Mouse (Mus musculus) forebrain, embryonic 11.5 days (tissue): ENCODE measurements around the gene Trappc1. TPM values are rescaled to one million over a fixed set of nuclear protein-coding genes. Genes with fewer than 3 reads are reported as not detected.

Experiments
- ATAC-seq: fragments of 200-750 bp; cut with Nextera tagmentation; replicated peaks from 2 replicates; pipeline ENCODE4 v1.8.0; 2017; ENCODE audit warnings: moderate TSS enrichment; ENCODE audit not compliant: low FRiP score
- DNase-seq: peaks from one replicate; pipeline ENCODE4 v3.0.0-alpha.2; 2017; ENCODE audit warnings: low spot score
- H3K27ac ChIP-seq: fragments of 300-500 bp; sonication (generic); 2 replicates; pipeline ENCODE4 v1.5.1; 2014; ENCODE audit warnings: low read depth, low read length
- H3K27me3 ChIP-seq: fragments of 300-500 bp; sonication (generic); 2 replicates; pipeline ENCODE4 v1.6.1; 2014; ENCODE audit warnings: mild to moderate bottlenecking, low read length, mixed read lengths; ENCODE audit not compliant: control insufficient read depth, insufficient read depth
- H3K36me3 ChIP-seq: fragments of 300-500 bp; sonication (generic); 2 replicates; pipeline ENCODE4 v1.6.1; 2014; ENCODE audit warnings: mild to moderate bottlenecking, low read length, moderate library complexity, mixed read lengths; ENCODE audit not compliant: control insufficient read depth, insufficient read depth
- H3K4me1 ChIP-seq: fragments of 300-500 bp; sonication (generic); replicated peaks from 2 replicates; pipeline ENCODE4 v1.6.1; 2014; ENCODE audit warnings: low read length, mixed read lengths; ENCODE audit not compliant: control insufficient read depth, insufficient read depth
- H3K4me2 ChIP-seq: fragments of 300-500 bp; sonication (generic); 2 replicates; pipeline ENCODE4 v1.6.1; 2014; ENCODE audit warnings: low read depth, mild to moderate bottlenecking, low read length, moderate library complexity, mixed read lengths; ENCODE audit not compliant: severe bottlenecking
- H3K4me3 ChIP-seq: fragments of 300-500 bp; sonication (generic); 2 replicates; pipeline ENCODE4 v1.5.1; 2014; ENCODE audit warnings: low read depth, low read length
- H3K9ac ChIP-seq: fragments of 300-500 bp; sonication (generic); 2 replicates; pipeline ENCODE4 v1.6.1; 2014; ENCODE audit warnings: low read length
- H3K9me3 ChIP-seq: fragments of 300-500 bp; sonication (generic); 2 replicates; pipeline ENCODE4 v1.6.1; 2016; ENCODE audit warnings: low read length, mixed read lengths; ENCODE audit not compliant: control insufficient read depth
- WGBS: fragments of 180-500 bp; shearing (Covaris S2); extraction: QIAGEN DNeasy Blood & Tissue Kit; methylation state at CpG from one replicate; pipeline ENCODE4 v1.1.7; 2014; 5-methylcytosine and 5-hydroxymethylcytosine counted together
- polyA plus RNA-seq: library from polyadenylated mRNA; unstranded; fragments of >200 nt; fragmentation: Nextera tagmentation; extraction: Ambion mirVana; gene quantifications from 2 replicates; pipeline ENCODE4 v1.2.1, GENCODE M21; 2014

The Trappc1 gene
- polyA plus RNA-seq, 1 experiment from 2014 or later: 188 TPM

GRCm38 (mm10) chr11:69368356-69369214, 44.8 kb downstream of the Trappc1 start:
- peak overlapping the region; percentile 99 for H3K9ac ChIP-seq
- no peaks in the 10 kb centered on the region for H3K27me3 ChIP-seq
- WGBS: under 1% methylated on average over 66 of the region's 106 CpGs
- no peaks in the 10 kb centered on the region for H3K9me3 ChIP-seq
- H3K4me2 ChIP-seq: peak overlapping the region; percentile 92
- ATAC-seq: peak; percentile 44
- H3K4me3 ChIP-seq: peak overlapping the region; percentile 97
- H3K36me3 ChIP-seq: no peaks in the 10 kb centered on the region; the same call in none of the 2 replicates
- peak overlapping the region; percentile 98 for H3K27ac ChIP-seq
- DNase-seq: peak; percentile 83
- peaks cover 42% of the 10 kb centered on the region for H3K4me1 ChIP-seq

- Histone ChIP-seq H3K36me3 (no peaks in the 10 kb centered on the region; the same call in 1 of the 2 replicates), H3K9ac (peak within 1 kb of the TSS; percentile 99), H3K4me2 (peak within 1 kb of the TSS; percentile 92), H3K4me3 (peak within 1 kb of the TSS; percentile 97), H3K4me1 (peaks cover 40% of the 10 kb centered on the region), H3K27me3 (no peaks in the 10 kb centered on the region), H3K27ac (peak within 1 kb of the TSS; percentile 98), H3K9me3 (no peaks in the 10 kb centered on the region)
- DNase-seq (no peak), ATAC-seq (no peak)
- WGBS: 3% methylated on average over 13 of the region's 34 CpGs
Observed at GRCm38 (mm10) chr11:69369215-69369989, 45.6 kb downstream of the Trappc1 start, which contains the start of gene Chd3. Chd3 (minus strand) TSS chr11:69369406.

GRCm38 (mm10) chr11:69369990-69370816, 46.4 kb downstream of the Trappc1 start:
- WGBS: 32% methylated on average over 2 of the region's 2 CpGs
- H3K9me3 ChIP-seq: no peaks in the 10 kb centered on the region

GRCm38 (mm10) chr11:69370817-69371215, 47.0 kb downstream of the Trappc1 start:
- H3K36me3 ChIP-seq: no peaks in the 10 kb centered on the region; the same call in 1 of the 2 replicates
- peak overlapping the region; percentile 42 for H3K9ac ChIP-seq
- no peaks in the 10 kb centered on the region for H3K9me3 ChIP-seq
- H3K27ac ChIP-seq: peak overlapping the region; percentile 70
- peaks cover 27% of the 10 kb centered on the region for H3K4me1 ChIP-seq
- DNase-seq (no peak), ATAC-seq (no peak)
- WGBS: 12% methylated on average over 9 of the region's 9 CpGs
- H3K4me3 ChIP-seq: no peak overlapping the region; the same call in 1 of the 2 replicates
- H3K4me2 ChIP-seq: peak overlapping the region; percentile 13; the same call in 1 of the 2 replicates
- no peaks in the 10 kb centered on the region for H3K27me3 ChIP-seq

More at GRCm38 (mm10) chr11:69369990-69370816, 46.4 kb downstream of the Trappc1 start:
- peak overlapping the region; percentile 98 for H3K27ac ChIP-seq
- peak overlapping the region; percentile 97 for H3K4me3 ChIP-seq
- H3K36me3 ChIP-seq: no peaks in the 10 kb centered on the region; the same call in 1 of the 2 replicates
- ATAC-seq: no peak
- peaks cover 33% of the 10 kb centered on the region for H3K4me1 ChIP-seq
- peak overlapping the region; percentile 99 for H3K9ac ChIP-seq
- peak overlapping the region; percentile 92 for H3K4me2 ChIP-seq
- no peak for DNase-seq
- H3K27me3 ChIP-seq: no peaks in the 10 kb centered on the region

- H3K4me2 ChIP-seq: peak overlapping the region; percentile 13; the same call in 1 of the 2 replicates
- peak overlapping the region; percentile 42; the same call in 1 of the 2 replicates for H3K9ac ChIP-seq
- DNase-seq (no peak), ATAC-seq (no peak)
- H3K27ac ChIP-seq: peak overlapping the region; percentile 70
- H3K4me1 ChIP-seq: peaks cover 22% of the 10 kb centered on the region
- 41% methylated on average over 12 of the region's 12 CpGs for WGBS
- H3K9me3 ChIP-seq: no peaks in the 10 kb centered on the region
- no peaks in the 10 kb centered on the region for H3K27me3 ChIP-seq
- H3K4me3 ChIP-seq: no peak overlapping the region
- no peaks in the 10 kb centered on the region; the same call in 1 of the 2 replicates for H3K36me3 ChIP-seq
Observed at GRCm38 (mm10) chr11:69371601-69372000, 47.8 kb downstream of the Trappc1 start.

GRCm38 (mm10) chr11:69372056-69372779, 48.4 kb downstream of the Trappc1 start:
- peaks cover 22% of the 10 kb centered on the region for H3K4me1 ChIP-seq
- peak overlapping the region; percentile 70 for H3K27ac ChIP-seq

GRCm38 (mm10) chr11:69372780-69373170, 49.0 kb downstream of the Trappc1 start:
- no peaks in the 10 kb centered on the region for H3K27me3 ChIP-seq
- ATAC-seq: no peak

More at GRCm38 (mm10) chr11:69372056-69372779, 48.4 kb downstream of the Trappc1 start:
- 0 out of 2 replicates have a peak overlapping the region, but pooled peaks have one; percentile 1 for H3K4me2 ChIP-seq
- WGBS: 68% methylated on average over 12 of the region's 12 CpGs
- H3K4me3 ChIP-seq: no peak overlapping the region
- ATAC-seq: no peak
- no peaks in the 10 kb centered on the region; the same call in 1 of the 2 replicates for H3K36me3 ChIP-seq
- H3K9me3 ChIP-seq: no peaks in the 10 kb centered on the region
- H3K9ac ChIP-seq: no peak overlapping the region
- H3K27me3 ChIP-seq: no peaks in the 10 kb centered on the region
- no peak for DNase-seq

More at GRCm38 (mm10) chr11:69372780-69373170, 49.0 kb downstream of the Trappc1 start:
- Histone ChIP-seq H3K4me1 (peaks cover 18% of the 10 kb centered on the region), H3K9ac (no peak overlapping the region), H3K36me3 (no peaks in the 10 kb centered on the region; the same call in 1 of the 2 replicates), H3K27ac (no peak overlapping the region), H3K4me2 (0 out of 2 replicates have a peak overlapping the region, but pooled peaks have one; percentile 1), H3K9me3 (no peaks in the 10 kb centered on the region), H3K4me3 (no peak overlapping the region)
- WGBS: 63% methylated on average over 3 of the region's 3 CpGs
- DNase-seq: no peak
